Mouse (Mus musculus): Measurements from ENCODE around the gene Otop2.

Gene Otop2

DNA sequence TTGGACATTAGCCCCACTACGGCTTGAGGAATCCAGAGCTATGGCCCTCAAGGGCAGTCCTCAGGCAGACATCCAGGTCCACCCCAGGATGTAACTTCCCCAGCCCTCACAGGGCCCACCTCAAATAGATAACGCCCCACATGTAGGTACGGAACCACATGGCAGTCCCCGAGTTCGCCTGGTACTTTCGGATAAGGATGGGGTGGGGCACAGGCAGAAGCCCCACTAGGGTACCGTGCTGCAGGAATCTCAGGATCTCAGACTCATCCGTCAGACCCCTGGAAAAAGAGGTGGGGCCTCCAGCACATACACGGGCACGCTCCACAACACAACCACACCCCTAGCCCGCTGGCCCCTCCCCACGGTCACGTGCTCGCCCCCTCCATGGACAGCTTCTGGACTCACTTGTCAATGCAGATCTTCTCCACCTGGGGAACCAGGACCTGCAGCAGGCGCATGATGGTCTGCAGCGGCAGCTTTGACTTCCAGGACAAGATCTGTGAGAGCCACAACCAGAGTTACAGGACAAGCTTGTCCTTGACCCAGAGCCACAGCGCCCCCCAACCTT lies 41.8 kb downstream of the Otop2 start:
- no peak for DNase-seq (ENCODE audit: low spot score)

GRCm38 (mm10) chr11:115349976-115350375 lies 43.0 kb downstream of the Otop2 start:
- no peak for DNase-seq (ENCODE audit: low spot score)

GRCm38 (mm10) chr11:115353375-115353774 lies 46.4 kb downstream of the Otop2 start:
- DNase-seq (ENCODE audit: low spot score): no peak

DNA sequence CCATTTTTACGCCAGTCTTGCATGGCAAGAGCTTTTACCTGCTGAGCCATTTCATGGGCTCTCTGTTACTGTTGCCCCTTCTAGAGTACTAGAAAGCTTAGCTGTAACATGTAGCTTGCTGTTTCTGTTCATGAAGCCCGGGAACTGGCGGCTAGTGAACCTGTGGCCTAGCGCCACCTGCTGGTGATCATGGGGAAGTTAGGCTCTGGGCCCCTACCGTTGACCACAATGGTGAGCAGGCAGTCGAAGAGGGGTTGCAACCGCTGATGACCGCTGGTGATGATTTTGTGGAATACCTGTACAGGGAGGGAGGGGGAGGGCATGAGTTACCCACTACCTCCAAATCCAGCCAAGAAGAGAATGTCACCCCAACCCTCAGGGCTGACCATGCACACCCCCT lies 47.2 kb downstream of the Otop2 start:
- no peak for DNase-seq (ENCODE audit: low spot score)

- no peak for DNase-seq (ENCODE audit: low spot score)
Measured at GRCm38 (mm10) chr11:115358468-115358867, 51.5 kb downstream of the Otop2 start.

DNA sequence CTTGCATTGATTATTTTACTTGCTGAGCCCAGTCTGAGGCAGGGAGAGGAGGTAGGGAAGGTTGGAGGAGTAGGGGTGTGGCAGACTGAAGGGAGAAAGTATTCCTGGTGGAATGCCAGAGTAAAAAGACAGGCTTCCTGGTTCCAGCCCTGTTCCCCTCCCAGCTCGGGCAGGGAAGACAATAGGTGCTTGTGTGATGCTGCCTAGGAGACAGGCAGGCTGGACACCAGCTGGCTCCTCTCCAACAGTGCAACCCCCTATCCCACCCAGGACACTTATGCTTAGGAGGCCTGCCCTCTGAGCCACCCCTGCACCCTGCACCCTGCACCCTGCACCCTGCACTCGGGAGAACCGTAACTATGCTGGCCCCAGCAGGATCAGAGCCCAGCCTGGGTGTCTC lies 52.3 kb downstream of the Otop2 start:
- no peak for DNase-seq (ENCODE audit: low spot score)

GRCm38 (mm10) chr11:115359726-115360125 lies 52.8 kb downstream of the Otop2 start:
- no peak for DNase-seq (ENCODE audit: low spot score)

GRCm38 (mm10) chr11:115364136-115364535 lies 57.2 kb downstream of the Otop2 start:
- DNase-seq (ENCODE audit: low spot score): no peak

DNA sequence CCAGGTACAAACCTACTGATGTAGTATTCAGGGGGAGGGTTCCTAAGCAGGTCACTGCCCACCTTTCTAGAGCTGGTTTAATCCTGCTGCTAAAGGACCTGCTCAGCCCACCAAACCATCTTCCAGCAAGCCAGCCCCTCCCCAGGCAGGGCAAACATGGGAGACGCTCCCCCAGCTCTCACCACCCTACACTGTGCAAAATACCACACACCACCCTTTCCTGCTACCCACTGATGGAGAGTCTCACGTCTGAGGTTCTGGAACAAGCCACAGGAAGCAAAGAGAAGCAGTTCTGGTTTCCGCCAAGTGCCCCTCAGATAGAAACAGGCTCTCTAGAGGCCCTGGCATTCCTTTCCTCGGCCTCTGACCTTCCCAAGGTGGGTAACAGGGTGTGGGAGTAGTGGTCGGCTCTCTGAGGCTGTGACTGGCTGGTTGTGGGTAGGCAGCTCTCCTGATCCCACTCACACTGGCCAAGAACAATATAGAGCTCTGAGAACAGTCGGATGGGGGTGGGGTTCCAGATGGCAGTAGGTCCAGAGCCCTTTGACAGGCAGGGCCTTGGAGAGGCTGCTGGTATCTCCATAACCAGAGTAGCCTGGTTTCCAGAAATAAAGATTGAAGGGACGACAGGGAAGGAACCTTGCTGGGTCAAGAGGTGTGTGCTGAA lies 59.2 kb downstream of the Otop2 start:
- no peak for DNase-seq (ENCODE audit: low spot score)

DNA sequence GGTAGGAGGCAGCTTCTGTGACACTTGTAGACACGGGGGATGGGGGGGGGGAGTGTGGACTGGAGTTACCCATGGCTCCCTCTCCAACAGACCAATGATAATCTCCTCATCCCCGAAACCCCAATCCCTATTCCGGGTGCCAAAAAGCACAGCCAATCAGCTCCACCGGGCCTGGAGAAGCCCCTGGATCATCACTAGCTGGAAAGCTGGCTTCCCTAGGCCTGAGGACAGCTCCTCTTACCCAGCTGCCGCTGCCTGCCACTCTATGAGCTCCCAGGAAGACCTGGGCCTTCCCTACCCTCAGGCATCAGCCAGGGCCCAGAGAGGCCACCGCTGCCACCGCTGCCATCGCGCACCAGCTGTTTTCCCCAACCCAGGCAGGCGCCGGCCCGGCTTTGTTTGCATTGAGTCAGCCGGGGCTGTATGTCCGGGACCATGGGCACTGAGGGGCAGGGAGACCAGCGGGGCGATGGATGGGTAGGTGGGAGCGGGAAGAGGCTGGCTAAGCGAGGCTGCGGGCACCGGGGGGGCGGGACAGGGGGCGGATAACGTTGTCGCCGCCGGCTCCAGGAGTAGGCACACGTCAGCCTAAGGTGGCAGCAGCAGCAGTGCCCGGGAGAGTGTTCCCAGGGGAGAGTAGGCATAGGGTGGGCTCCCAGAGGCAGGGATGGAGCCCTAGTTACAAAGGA lies 59.9 kb downstream of the Otop2 start:
- no peak for DNase-seq (ENCODE audit: low spot score)

DNA sequence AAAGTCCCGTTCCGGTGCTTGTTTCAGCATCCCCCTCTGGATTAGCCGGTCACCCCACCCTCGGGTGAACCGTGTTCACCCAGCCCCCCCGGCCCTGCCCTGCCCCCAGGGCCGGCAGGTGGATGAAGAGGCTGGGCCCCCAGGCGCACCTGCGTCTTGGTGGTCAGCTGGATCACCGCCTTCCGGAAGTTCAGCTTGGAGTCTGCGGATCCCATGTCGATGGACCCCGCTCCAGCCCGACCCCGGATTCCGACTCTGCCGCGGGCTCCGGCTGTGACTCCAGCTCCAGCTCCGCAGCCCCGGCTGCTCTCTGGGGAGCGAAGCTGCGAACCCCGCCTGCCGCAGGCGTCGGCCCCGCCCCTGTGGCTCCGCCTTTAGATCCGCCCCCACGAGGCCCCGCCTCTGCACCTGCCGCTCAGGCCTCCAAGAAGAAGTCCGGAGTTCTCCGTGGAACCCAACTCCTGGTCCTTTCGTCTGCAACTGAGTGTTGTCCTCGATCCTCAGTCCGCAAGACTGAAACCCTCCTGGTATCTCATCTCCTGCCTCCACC lies 60.5 kb downstream of the Otop2 start, which contains the start of gene Hid1:
Gene Hid1 (minus strand): TSS at position 362 of the 550 bp plus-strand sequence.
- DNase-seq (ENCODE audit: low spot score): no peak

- no peak for DNase-seq (ENCODE audit: low spot score)
Measured at GRCm38 (mm10) chr11:115370368-115370767, 63.4 kb downstream of the Otop2 start.

DNA sequence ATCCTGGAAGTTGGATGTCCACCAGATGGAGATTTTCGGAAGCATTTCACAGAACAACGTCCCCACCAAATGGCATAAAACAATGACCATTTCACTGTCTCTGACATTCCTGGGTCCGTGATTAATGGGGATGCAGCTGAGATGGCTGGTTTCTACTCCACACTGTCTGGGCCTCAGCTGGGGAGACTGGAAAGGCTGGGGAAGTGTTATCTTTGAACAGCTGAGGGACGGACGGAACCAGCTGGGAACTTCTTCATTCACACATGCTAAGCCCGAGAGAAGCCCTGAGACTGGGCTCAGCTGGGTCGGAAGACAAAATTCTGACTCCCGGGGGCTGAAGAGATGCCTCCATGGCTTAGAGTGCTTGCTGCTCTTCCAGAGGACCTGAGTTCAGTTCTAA lies 64.4 kb downstream of the Otop2 start:
- DNase-seq (ENCODE audit: low spot score): no peak

DNA sequence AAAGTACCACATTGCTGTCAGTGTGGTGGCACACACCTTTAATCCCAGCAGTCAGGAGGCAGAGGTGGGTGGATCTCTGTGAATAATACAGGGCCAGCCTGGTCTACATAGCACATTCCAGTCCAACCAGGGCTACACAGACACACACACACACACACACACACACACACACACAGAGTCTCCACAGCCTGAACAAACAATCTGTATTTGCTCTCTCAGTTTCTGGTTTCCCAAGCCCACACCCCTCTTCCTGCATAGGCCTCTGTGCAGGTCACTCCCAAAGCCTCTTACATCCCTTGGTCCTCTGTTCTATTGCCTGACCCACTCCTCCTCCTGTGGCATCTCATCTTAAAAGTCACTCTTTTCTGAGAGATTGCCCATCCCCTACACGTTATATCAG lies 65.1 kb downstream of the Otop2 start:
- DNase-seq (ENCODE audit: low spot score): no peak

DNA sequence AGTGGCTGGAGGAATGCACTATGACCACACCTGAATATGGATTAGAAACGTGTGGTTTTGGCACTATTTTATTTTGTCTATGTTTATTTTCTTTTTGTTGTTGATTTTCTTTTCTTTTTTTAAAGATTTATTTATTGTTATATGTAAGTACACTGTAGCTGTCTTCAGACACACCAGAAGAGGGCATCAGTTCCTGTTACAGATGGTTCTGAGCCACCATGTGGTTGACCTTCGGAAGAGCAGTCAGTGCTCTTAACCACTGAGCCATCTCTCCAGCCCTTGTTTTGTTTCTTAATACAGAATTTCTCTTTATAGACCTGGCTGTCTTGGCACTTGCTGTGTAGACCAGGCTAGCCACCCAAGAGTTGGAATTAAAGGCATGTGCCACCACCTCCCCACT lies 65.8 kb downstream of the Otop2 start:
- no peak for DNase-seq (ENCODE audit: low spot score)

GRCm38 (mm10) chr11:115373805-115374694 lies 67.1 kb downstream of the Otop2 start:
- no peak for DNase-seq (ENCODE audit: low spot score)

DNA sequence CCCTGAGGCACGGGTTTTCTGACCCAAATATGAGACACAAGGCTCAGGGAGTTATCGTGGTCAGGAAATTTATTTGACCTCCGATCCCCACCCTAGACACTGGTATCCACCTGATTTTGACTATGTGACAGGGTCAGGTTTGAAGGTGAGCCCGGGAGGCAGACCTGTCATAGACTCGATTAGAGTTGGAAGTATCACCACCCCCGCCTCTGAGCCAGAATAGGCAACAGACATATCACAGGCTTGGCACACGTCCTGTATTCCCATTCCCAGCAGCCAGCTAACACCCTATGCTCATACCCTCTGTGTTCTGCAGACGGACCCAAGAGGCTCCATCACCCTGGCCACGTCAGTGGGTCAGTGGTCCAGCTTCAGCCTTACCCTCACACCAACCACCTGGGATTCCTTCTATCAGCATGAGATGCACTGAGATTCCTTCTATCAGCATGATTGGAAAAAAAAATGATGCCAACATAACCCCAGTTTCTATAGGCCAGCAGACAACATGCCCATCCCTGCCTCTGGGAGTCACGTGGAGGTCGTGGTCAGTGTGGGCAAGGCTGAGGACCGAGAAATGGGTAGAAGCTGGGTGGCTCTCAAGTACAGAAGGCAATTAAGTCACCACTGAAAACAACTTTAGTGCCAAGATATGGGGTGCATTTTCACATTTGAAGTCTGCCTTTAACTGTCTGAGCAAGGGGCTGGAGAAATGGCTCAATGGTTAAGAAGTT lies 67.9 kb downstream of the Otop2 start:
- no peak for DNase-seq (ENCODE audit: low spot score)

- no peak for DNase-seq (ENCODE audit: low spot score)
Measured at GRCm38 (mm10) chr11:115376722-115377121, 69.8 kb downstream of the Otop2 start.

- DNase-seq (ENCODE audit: low spot score): no peak
Measured at GRCm38 (mm10) chr11:115377254-115377653, 70.3 kb downstream of the Otop2 start.

DNA sequence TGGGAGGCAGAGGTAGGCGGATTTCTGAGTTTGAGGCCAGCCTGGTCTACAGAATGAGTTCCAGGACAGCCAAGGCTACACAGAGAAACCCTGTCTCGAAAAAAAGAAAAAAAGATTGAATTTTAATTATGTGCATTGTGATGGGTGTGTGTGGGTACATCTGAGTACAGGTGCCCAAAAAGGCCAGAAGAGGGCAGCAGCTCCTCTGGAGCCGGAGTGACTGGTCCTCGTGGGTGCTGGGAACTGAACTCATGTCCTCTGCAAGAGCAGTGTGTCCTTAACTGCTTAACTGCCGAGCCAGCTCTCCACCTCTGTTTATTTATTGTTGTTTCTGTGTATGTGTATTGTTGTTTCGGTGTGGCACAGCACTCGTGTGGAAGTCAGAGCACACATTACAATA lies 70.9 kb downstream of the Otop2 start:
- no peak for DNase-seq (ENCODE audit: low spot score)

- no peak for DNase-seq (ENCODE audit: low spot score)
Measured at GRCm38 (mm10) chr11:115381276-115381675, 74.3 kb downstream of the Otop2 start.
